Mouse (Mus musculus) embryonic stem cell, embryonic (primary cell): ENCODE results near the gene Wdr91.

Experiments
- CTCF ChIA-PET, 4 experiments: fragments of 300-600 bp in 2 of 4; fragments of 350-600 bp in 2 of 4; sonication (Branson Sonifier 250); formaldehyde crosslinking; loops; one replicate each; lab custom pipeline; 2022; ENCODE audit warnings: inconsistent platforms in 2 of 4; lab: Charles Lee
- POLR2A ChIA-PET, 4 experiments: fragments of 300-600 bp in 2 of 4; fragments of 350-600 bp in 2 of 4; sonication (Branson Sonifier 250); formaldehyde crosslinking; loops; one replicate each; lab custom pipeline; 2022; ENCODE audit warnings: antibody characterized with exemption in 4 of 4, inconsistent platforms in 1 of 4; lab: Charles Lee

The Wdr91 gene

DNA sequence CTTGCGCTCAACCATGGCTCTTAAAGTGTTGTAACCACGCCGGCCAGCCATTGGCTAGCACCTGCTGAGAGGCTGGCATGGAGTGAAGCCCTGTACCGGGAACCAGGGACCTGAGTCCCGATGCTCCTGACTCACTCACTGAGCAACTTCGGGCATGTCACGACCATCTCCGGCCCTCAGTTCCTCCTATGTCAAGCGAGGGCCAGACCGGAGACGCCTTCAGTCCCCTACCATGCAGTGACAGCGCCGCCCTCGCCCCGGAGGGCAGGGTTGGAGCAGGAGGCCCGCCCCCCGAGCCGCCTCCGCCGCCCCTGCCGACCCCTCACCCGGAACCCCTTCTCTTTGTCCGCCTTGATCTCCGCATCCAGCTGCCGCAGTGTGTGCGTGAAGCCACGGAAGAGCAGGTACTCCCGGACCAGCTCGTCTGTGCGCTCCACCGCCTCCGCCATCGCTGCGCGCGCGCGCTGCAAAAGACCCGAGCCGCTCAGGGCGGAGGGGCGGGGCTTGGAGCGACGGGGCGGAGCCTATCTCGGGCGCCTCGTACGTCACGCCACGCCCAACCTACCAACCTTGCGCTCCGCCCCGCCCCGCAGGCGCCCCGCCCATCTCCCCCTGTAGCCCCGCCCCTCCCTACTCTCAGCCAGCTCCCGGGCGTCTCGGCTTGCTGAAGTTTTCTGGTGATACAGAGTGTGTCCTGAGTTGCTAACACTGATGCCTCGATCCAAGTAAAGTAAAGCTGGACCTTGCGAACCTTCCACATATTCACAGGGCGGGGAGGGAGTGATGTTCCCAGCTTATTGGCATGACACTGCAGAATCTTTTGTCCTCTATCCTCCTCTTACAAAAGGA is at the start of gene Wdr91:
Wdr91 (minus strand) TSS at position 506 of the 849 bp plus-strand sequence.
- POLR2A ChIA-PET: interaction anchor here (0.5 to 2.3 kb wide), 37 partner anchors 8 to 435 kb away, joined by 3 to 12 read pairs (median 4); partner anchors contain the start of genes Stra8 (in 3 of the 4), Agbl3 (in 1 of the 4), Bpgm (in 1 of the 4) and Cnot4 (in 1 of the 4)
- CTCF ChIA-PET: interaction anchor here in 3 of 4 experiments (0.6 to 1.5 kb wide), 14 partner anchors 9 to 417 kb away, joined by 3 to 9 read pairs (median 4); partner anchors contain the start of genes Stra8 (in 2 of the 3) and Slc23a4 (in 1 of the 3)

DNA sequence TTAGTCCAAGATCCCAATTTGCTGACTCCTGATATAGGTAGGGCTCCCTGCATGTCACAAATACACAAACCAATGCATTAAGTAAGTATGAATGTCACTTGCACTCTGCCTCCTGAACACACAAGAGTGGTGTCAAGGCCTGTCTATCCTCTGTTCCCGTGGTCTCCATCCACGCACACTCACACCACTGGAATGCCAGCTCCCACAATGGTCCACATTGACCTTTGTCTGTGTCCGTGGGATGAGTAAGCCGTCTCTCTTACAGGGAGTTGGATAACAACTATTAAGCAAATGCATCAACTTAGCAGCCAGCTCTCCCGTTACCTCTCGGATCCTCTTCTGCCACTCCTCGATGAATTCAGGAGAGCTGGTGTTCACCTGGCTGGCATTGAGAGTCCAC is 48.5 kb upstream of the Wdr91 start:
- CTCF ChIA-PET: interaction anchor here in 1 of 4 experiments (0.8 kb wide), 1 partner anchor 35 kb away, joined by 9 read pairs; no protein-coding TSS in a partner anchor
- POLR2A ChIA-PET: interaction anchor here in 1 of 4 experiments (0.6 kb wide), 1 partner anchor 126 kb away, joined by 3 read pairs; no protein-coding TSS in a partner anchor

DNA sequence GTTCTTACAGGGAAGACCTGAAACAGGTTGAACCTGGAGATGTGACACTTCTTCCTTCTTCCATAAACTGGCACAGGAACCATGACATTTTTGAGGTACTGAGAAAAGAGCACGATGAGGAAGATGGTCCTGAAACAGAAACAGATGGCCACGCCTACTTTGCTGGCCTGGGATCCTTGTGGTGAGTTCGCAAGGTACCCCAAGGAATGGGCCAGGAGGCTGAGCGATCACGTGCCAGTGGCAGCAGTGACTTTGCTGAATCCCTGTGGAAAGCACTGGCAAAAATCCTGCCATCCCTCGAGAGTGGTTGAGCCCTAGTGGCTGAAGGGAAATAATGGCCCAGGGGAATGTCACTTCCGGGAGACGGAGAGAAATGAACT is 45.2 kb upstream of the Wdr91 start:
- ChIA-PET CTCF (interaction anchor here (0.6 to 2.5 kb wide), 25 partner anchors 11 to 167 kb away, joined by 3 to 12 read pairs (median 6); partner anchors contain the start of gene Slc23a4 (in 1 of the 4)), POLR2A (interaction anchor here in 1 of 4 experiments (0.6 to 1.7 kb wide), 5 partner anchors 10 to 238 kb away, joined by 3 to 6 read pairs (median 3); no protein-coding TSS in a partner anchor)

GRCm38 (mm10) chr6:34954926-34955861 is 44.5 kb upstream of the Wdr91 start:
- POLR2A ChIA-PET: interaction anchor here in 1 of 4 experiments (0.6 to 1.7 kb wide), 6 partner anchors 9 to 238 kb away, joined by 3 to 6 read pairs (median 3); no protein-coding TSS in a partner anchor

DNA sequence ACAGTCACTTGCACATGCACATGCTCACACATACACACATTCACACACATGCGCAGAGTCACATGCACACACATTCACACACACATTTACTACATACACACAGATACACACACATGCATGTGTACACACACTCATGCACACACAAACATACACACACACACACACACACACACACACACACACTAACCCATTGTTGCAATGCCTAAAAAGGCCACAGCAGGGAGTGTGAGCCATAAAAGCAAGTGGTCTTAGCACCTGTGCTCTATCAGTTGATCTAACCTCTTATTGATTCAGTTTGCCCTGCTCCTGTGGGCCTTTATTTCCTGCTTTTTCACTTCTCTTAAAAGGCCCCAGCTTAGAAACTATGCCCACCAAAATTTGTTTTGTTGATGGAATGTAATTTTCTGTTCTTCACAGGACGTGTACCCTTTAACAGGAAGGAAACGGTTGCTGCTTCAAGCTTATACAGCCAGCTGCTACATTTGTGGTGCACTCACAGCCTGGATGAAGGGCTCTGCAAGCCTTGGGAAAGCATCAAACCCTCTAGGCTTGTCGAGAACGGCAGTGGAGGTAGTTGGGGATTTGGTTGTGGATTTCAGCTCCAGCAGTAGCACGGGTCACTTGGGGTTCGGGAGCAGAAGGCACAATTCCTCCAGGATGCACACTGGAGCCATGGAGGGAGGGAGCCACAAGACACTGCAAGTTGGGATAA is 41.4 kb upstream of the Wdr91 start:
- ChIA-PET POLR2A (interaction anchor here in 1 of 4 experiments (0.6 kb wide), 1 partner anchor 163 kb away, joined by 5 read pairs; no protein-coding TSS in a partner anchor), CTCF (no interaction called here)

More at GRCm38 (mm10) chr6:34954926-34955861, 44.5 kb upstream of the Wdr91 start:
- CTCF ChIA-PET: interaction anchor here (0.6 to 2.5 kb wide), 32 partner anchors 10 to 229 kb away, joined by 3 to 12 read pairs (median 4); partner anchors contain the start of gene Slc23a4 (in 1 of the 4)

DNA sequence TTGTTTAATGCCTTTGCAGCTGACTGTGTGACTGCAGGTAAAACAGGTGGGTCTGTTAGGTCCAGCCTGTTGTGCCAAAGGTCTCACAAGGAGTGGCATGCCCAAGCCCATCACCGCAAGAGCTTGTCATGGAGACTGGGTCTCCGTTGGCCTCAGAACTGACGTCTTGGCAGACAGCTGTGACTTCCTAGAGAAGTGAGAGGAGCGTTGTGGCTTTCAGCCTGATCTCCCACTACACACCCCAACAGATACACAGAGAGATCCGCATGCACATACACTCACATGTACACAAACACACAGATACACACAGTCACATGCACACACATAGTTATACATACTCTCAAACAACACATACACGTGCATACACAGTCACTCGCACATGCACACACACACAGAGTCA is 40.8 kb upstream of the Wdr91 start:
- ChIA-PET CTCF (no interaction called here), POLR2A (no interaction called here)

- ChIA-PET POLR2A (no interaction called here), CTCF (interaction anchor here in 1 of 4 experiments (1.0 kb wide), 1 partner anchor 50 kb away, joined by 3 read pairs; no protein-coding TSS in a partner anchor)
These were observed 37.8 kb upstream of the Wdr91 start for GRCm38 (mm10) chr6:34948461-34948860.

DNA sequence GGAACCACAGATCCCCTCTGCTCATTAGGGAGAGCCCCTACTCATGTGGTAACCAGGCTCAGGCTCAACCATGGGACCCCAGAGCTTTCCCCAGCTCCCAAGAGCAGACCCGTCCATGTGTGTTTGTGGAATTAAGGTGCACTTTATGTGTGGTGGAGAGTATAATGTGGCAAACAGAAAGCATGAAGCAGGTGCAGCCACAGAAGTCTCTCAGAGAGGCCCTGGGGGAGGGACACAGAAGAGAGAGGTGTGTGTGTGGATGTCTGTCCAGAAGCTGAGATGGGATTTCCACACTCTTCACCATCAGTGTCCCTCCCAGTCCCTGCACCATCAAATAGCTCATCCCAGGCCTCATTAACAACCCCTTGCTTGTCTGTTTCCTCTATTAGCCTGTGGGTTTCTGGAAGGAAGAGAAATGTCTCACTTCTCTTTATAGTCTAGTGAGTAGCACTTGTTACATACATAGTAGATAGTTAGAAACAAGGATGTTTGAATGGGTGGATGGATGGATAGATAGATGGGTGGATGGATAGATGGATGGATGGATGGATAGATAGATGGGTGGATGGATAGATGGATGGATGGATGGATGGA is 35.9 kb upstream of the Wdr91 start:
- ChIA-PET CTCF (no interaction called here), POLR2A (interaction anchor here in 1 of 4 experiments (0.6 to 1.3 kb wide), 2 partner anchors 9 to 140 kb away, joined by 3 read pairs; no protein-coding TSS in a partner anchor)

GRCm38 (mm10) chr6:34943499-34943898 is 32.8 kb upstream of the Wdr91 start:
- CTCF ChIA-PET: interaction anchor here in 2 of 4 experiments (0.9 to 2.8 kb wide), 5 partner anchors 12 to 38 kb away, joined by 3 to 10 read pairs (median 4); no protein-coding TSS in a partner anchor
- POLR2A ChIA-PET: interaction anchor here in 1 of 4 experiments (0.7 to 1.7 kb wide), 4 partner anchors 12 to 45 kb away, joined by 3 to 4 read pairs (median 4); partner anchors contain the start of genes Slc23a4 and Wdr91

- ChIA-PET CTCF (interaction anchor here in 2 of 4 experiments (0.8 to 2.8 kb wide), 6 partner anchors 13 to 39 kb away, joined by 3 to 10 read pairs (median 3); no protein-coding TSS in a partner anchor), POLR2A (interaction anchor here in 2 of 4 experiments (0.8 to 1.7 kb wide), 5 partner anchors 39 to 56 kb away, joined by 3 to 6 read pairs (median 3); partner anchors contain the start of gene Slc23a4 (in 2 of the 2))
These were observed 31.8 kb upstream of the Wdr91 start for GRCm38 (mm10) chr6:34942446-34942845.

- POLR2A ChIA-PET: interaction anchor here in 2 of 4 experiments (0.7 to 1.7 kb wide), 5 partner anchors 14 to 291 kb away, joined by 3 to 6 read pairs (median 3); no protein-coding TSS in a partner anchor
- CTCF ChIA-PET: interaction anchor here in 1 of 4 experiments (0.9 to 2.8 kb wide), 3 partner anchors 14 to 40 kb away, joined by 3 to 10 read pairs (median 4); no protein-coding TSS in a partner anchor
These were observed 30.8 kb upstream of the Wdr91 start for GRCm38 (mm10) chr6:34941496-34941895.

GRCm38 (mm10) chr6:34939451-34939850 is 28.8 kb upstream of the Wdr91 start:
- ChIA-PET POLR2A (interaction anchor here in 1 of 4 experiments (0.6 to 3.4 kb wide), 9 partner anchors 10 to 464 kb away, joined by 3 to 14 read pairs (median 4); partner anchors contain the start of gene Slc23a4), CTCF (interaction anchor here in 2 of 4 experiments (1.2 to 3.1 kb wide), 5 partner anchors 9 to 54 kb away, joined by 3 to 13 read pairs (median 5); no protein-coding TSS in a partner anchor)

GRCm38 (mm10) chr6:34938929-34939325 is 28.3 kb upstream of the Wdr91 start:
- ChIA-PET CTCF (interaction anchor here in 2 of 4 experiments (1.2 to 3.1 kb wide), 7 partner anchors 9 to 56 kb away, joined by 3 to 13 read pairs (median 5); no protein-coding TSS in a partner anchor), POLR2A (interaction anchor here in 1 of 4 experiments (0.6 to 3.4 kb wide), 10 partner anchors 9 to 464 kb away, joined by 3 to 14 read pairs (median 4); partner anchors contain the start of gene Slc23a4)

DNA sequence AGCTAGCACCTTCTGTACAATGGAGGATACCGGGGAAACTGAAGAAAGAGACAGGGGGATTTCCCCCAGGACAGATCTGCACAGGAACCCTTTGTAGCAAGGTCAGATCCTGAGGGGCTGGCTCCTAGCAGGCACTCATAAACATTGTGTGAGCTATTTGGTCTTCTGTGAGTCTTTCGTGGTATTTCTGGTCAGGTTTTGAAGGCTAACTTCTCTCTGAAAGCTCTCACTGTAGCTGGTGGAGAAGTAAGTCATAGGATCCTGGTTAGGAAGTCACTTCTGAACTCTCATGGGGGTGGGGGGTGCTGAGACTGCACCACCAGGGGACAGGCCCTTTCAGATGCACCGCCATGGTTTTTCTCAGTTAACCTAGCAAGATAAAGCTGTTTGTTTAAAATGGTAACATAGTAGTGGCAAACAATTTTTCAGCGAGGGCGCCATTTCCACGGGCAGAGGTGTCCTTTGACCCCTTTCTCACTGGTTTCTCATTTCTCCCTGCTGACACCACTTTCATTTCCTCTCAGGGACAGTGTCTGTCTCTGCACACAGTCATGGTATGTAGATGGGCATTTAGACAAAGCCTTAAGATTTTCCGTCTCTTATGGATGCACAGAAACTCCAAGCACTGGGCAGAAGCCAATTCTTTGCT is 27.7 kb upstream of the Wdr91 start:
- CTCF ChIA-PET: interaction anchor here in 3 of 4 experiments (0.9 to 3.1 kb wide), 13 partner anchors 8 to 396 kb away, joined by 3 to 13 read pairs (median 5); no protein-coding TSS in a partner anchor
- POLR2A ChIA-PET: interaction anchor here in 2 of 4 experiments (0.8 to 3.4 kb wide), 12 partner anchors 9 to 463 kb away, joined by 3 to 14 read pairs (median 4); partner anchors contain the start of gene Slc23a4 (in 1 of the 2)

DNA sequence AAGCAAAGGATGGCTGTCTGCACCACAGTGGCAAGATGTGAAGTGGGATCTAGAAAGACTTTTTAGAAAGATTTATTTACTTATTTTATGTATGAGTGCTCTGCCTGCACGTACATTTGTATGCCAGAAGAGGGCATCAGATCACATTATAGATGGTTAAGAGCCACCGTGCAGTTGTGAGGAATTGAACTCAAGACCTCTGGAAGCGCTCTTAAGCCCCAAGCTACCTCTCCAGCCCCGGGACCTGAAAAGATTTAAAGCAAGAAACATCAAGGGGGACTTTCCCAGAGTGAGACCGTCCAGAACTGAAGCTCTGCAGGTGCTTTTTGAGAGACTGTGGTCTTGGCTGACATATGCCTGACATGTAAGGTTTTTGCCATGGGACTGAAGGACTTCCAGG is 26.1 kb upstream of the Wdr91 start:
- CTCF ChIA-PET: interaction anchor here (0.6 to 3.1 kb wide), 13 partner anchors 10 to 824 kb away, joined by 3 to 19 read pairs (median 4); partner anchors contain the start of genes Cyren (in 1 of the 4) and Wdr91 (in 1 of the 4)

More for the DNA sequence above, 26.1 kb upstream of the Wdr91 start:
- POLR2A ChIA-PET: interaction anchor here in 2 of 4 experiments (0.7 to 3.4 kb wide), 7 partner anchors 8 to 198 kb away, joined by 3 to 14 read pairs (median 3); no protein-coding TSS in a partner anchor
